In genomic region chr5:96219512-96219911, GRCm38 (mm10) we compare ENCODE assay signal across 23 mouse cellular contexts. TPM values are rescaled to one million over a fixed set of nuclear protein-coding genes. Genes with fewer than 3 reads are reported as not detected.
DNase-seq lines count a peak whose midpoint lies in the region; ATAC-seq and TF ChIP-seq lines count a peak whose summit lies in the region.
"Had no signal": no experiment of that assay in that cellular context is flagged by ENCODE, and none has a peak within 500 bp of the region (broad histone marks: within the 10 kb centered on the region; RNA-seq: fewer than 3 reads in every experiment).

No protein-coding gene starts in this region.

- H3K9ac ChIP-seq in hindbrain, embryonic 11.5 days (ENCODE audit: low read depth, low read length): no peak overlapping the region
- no peak overlapping the region for H3K9ac ChIP-seq in heart, embryonic 11.5 days (ENCODE audit: low read depth, low read length)
- H3K9ac ChIP-seq: embryonic facial prominence, embryonic 15.5 days; heart, embryonic 13.5 days; hindbrain, embryonic 13.5 days had no signal

- POLR2A ChIA-PET in Patski (lab: Charles Lee): interaction anchor here (0.6 to 1.1 kb wide), 3 partner anchors 12 to 118 kb away, joined by 3 read pairs; no protein-coding TSS in a partner anchor

- no peaks in the 10 kb centered on the region for H3K9me3 ChIP-seq in hindbrain, embryonic 11.5 days (ENCODE audit: control insufficient read depth, low read length)
- no peaks in the 10 kb centered on the region for H3K9me3 ChIP-seq in heart, embryonic 11.5 days (replicated peaks; ENCODE audit: control insufficient read depth, low read length)
- H3K9me3 ChIP-seq: embryonic facial prominence, embryonic 15.5 days; forebrain, embryonic 10.5 days; G1E; heart, embryonic 13.5 days; hindbrain, embryonic 13.5 days had no signal

- H3K4me2 ChIP-seq in hindbrain, embryonic 11.5 days (replicated peaks; ENCODE audit: low read depth, low read length): no peak overlapping the region
- H3K4me2 ChIP-seq in heart, embryonic 11.5 days: no peak overlapping the region
- H3K4me2 ChIP-seq: embryonic facial prominence, embryonic 15.5 days; heart, embryonic 13.5 days; hindbrain, embryonic 13.5 days had no signal

- H3K4me3 ChIP-seq in olfactory bulb, adult 2 months (ENCODE audit: insufficient read depth, low read depth, low read length): no peak overlapping the region
- no peak overlapping the region for H3K4me3 ChIP-seq in hindbrain, embryonic 11.5 days (ENCODE audit: low read depth, low read length)
- no peak overlapping the region for H3K4me3 ChIP-seq in heart, embryonic 11.5 days (ENCODE audit: low read depth, low read length)
- H3K4me3 ChIP-seq: embryonic facial prominence, embryonic 15.5 days; erythroblast, embryonic 14.5 days; forebrain, embryonic 10.5 days; gastrocnemius, adult 2 months; heart, embryonic 13.5 days; hindbrain, embryonic 13.5 days had no signal

- no peaks in the 10 kb centered on the region for H3K27me3 ChIP-seq in Patski
- no peaks in the 10 kb centered on the region for H3K27me3 ChIP-seq in hindbrain, embryonic 11.5 days (ENCODE audit: control insufficient read depth, insufficient read depth, low read length)
- H3K27me3 ChIP-seq in heart, embryonic 11.5 days (ENCODE audit: control insufficient read depth, insufficient read depth, low read length): no peaks in the 10 kb centered on the region
- H3K27me3 ChIP-seq: embryonic facial prominence, embryonic 15.5 days; heart, embryonic 13.5 days; hindbrain, embryonic 13.5 days had no signal

- 61% methylated on average over 4 of the region's 4 CpGs for WGBS in olfactory bulb, adult 2 months
- 86% methylated on average over 4 of the region's 4 CpGs for WGBS in hindbrain, embryonic 11.5 days
- 75% methylated on average over 4 of the region's 4 CpGs for WGBS in heart, embryonic 11.5 days (ENCODE audit: insufficient replicate concordance)

- no peak for TF ChIP-seq CTCF in Patski (IDR thresholded peaks at IDR 0.05)
- TF ChIP-seq CTCF in olfactory bulb, adult 2 months (IDR thresholded peaks at IDR 0.05; ENCODE audit: insufficient read depth, low read depth, low read length): no peak

- no peaks in the 10 kb centered on the region for H3K36me3 ChIP-seq in hindbrain, embryonic 11.5 days (ENCODE audit: control insufficient read depth, insufficient read depth, low read length)
- H3K36me3 ChIP-seq in heart, embryonic 11.5 days (ENCODE audit: control insufficient read depth, insufficient read depth, low read length): 0 out of 2 replicates have a peak, but pooled peaks cover 3% of the 10 kb centered on the region

- peak; percentile 43 for DNase-seq in CD4-positive helper T cell, adult 2 months (ENCODE audit: low read depth, low spot score)
- DNase-seq in Patski (ENCODE audit: low read depth, low spot score): peak; percentile 79
- no peak for DNase-seq in kidney, adult 11 months
- DNase-seq in hindbrain, embryonic 11.5 days (ENCODE audit: low spot score): no peak
- DNase-seq: adrenal gland, postnatal 10 days; B cell, adult 2 months; cerebellum, adult 11-12 months; cerebellum, adult 9-10 months; cerebellum, postnatal 25 days; gastrocnemius, adult 2 months; gastrocnemius, postnatal 25 days; heart, postnatal 36 days; kidney, adult 18-20 months had no signal

- CTCF ChIA-PET in Patski (lab: Charles Lee): interaction anchor here (1.0 to 1.3 kb wide), 2 partner anchors 9 to 12 kb away, joined by 3 read pairs; no protein-coding TSS in a partner anchor

- peaks cover 12% of the 10 kb centered on the region for H3K4me1 ChIP-seq in olfactory bulb, adult 2 months (ENCODE audit: control insufficient read depth, insufficient read depth, low read length)
- no peaks in the 10 kb centered on the region for H3K4me1 ChIP-seq in hindbrain, embryonic 11.5 days (replicated peaks; ENCODE audit: control insufficient read depth, insufficient read depth, low read length)
- H3K4me1 ChIP-seq in heart, embryonic 11.5 days (ENCODE audit: control insufficient read depth, insufficient read depth, low read length): peaks cover 12% of the 10 kb centered on the region; the same call in 1 of the 2 replicates

- in situ Hi-C loops in Patski (cut with MboI; ENCODE audit: low pct_unique_long_range_greater_than_20kb): no loop called here

- TF ChIP-seq POLR2A in olfactory bulb, adult 2 months (IDR thresholded peaks at IDR 0.05; ENCODE audit: insufficient read depth, low read depth, low read length): no peak

- ATAC-seq in CD4-positive, CD25-positive, alpha-beta regulatory T cell, adult 4 months: peak; percentile 82
- ATAC-seq in Patski: peak; percentile 24
- ATAC-seq in hindbrain, embryonic 11.5 days (ENCODE audit: low FRiP score): no peak
- no peak for ATAC-seq in heart, embryonic 11.5 days (replicated peaks; ENCODE audit: insufficient number of reproducible peaks, low FRiP score, low TSS enrichment)
- ATAC-seq: forebrain, embryonic 14.5 days had no signal

- peak overlapping the region; percentile 86 for H3K27ac ChIP-seq in olfactory bulb, adult 2 months (ENCODE audit: insufficient read depth, low read depth, low read length)
- H3K27ac ChIP-seq in hindbrain, embryonic 11.5 days (ENCODE audit: low read depth, low read length): no peak overlapping the region
- H3K27ac ChIP-seq in heart, embryonic 11.5 days (ENCODE audit: low read depth, low read length): no peak overlapping the region
- H3K27ac ChIP-seq: forebrain, embryonic 10.5 days; heart, embryonic 13.5 days; hindbrain, embryonic 13.5 days had no signal

RNA-seq across cellular contexts. Expression of gene Mrpl1, which starts 10.2 kb away (rescaled TPM):
- 10 to 100 TPM; 23.2 to 24.7 TPM for polyA plus RNA-seq in CD4-positive, CD25-positive, alpha-beta regulatory T cell, adult 4 months (2017; shearing (Covaris generic))
- 23.0 TPM for polyA plus RNA-seq in Patski (2021)
- not detected in 2 replicates for polyA plus RNA-seq in olfactory bulb, adult 2 months (2012; ENCODE audit: insufficient read depth, insufficient read length, low replicate concordance, missing spikeins)
- polyA plus RNA-seq in hindbrain, embryonic 11.5 days (2014; fragmentation: Nextera tagmentation; extraction: Ambion mirVana): 21.3 and 25.7 TPM in 2 replicates
- 22.4 and 24.3 TPM in 2 replicates for polyA plus RNA-seq in heart, embryonic 11.5 days (2014; fragmentation: Nextera tagmentation; extraction: Ambion mirVana)

RNA-seq across cellular contexts. Expression of gene Cnot6l, which starts 55.5 kb away (rescaled TPM):
- 10 to 100 TPM; 72.2 to 73.2 TPM for polyA plus RNA-seq in CD4-positive, CD25-positive, alpha-beta regulatory T cell, adult 4 months (2017; shearing (Covaris generic))
- polyA plus RNA-seq in Patski (2021): 29.3 TPM
- polyA plus RNA-seq in olfactory bulb, adult 2 months (2012; ENCODE audit: insufficient read depth, insufficient read length, low replicate concordance, missing spikeins): not detected in 2 replicates
- polyA plus RNA-seq in hindbrain, embryonic 11.5 days (2014; fragmentation: Nextera tagmentation; extraction: Ambion mirVana): 9.6 and 15.1 TPM in 2 replicates
- 11.3 and 13.2 TPM in 2 replicates for polyA plus RNA-seq in heart, embryonic 11.5 days (2014; fragmentation: Nextera tagmentation; extraction: Ambion mirVana)

Comparison
In these comparisons a context has a peak if more than half of its experiments do, and no peak if none do; other contexts are left out.
1. DNase-seq: peak in CD4-positive helper T cell, adult 2 months (single experiment) and Patski (single experiment); none in kidney, adult 11 months (single experiment) and hindbrain, embryonic 11.5 days (single experiment).
2. ATAC-seq: peak in CD4-positive, CD25-positive, alpha-beta regulatory T cell, adult 4 months (single experiment) and Patski (single experiment); none in hindbrain, embryonic 11.5 days (single experiment) and heart, embryonic 11.5 days (single experiment).
3. RNA of gene Mrpl1, which starts 10.2 kb away (polyA plus RNA-seq): 23.2 to 24.7 TPM in CD4-positive, CD25-positive, alpha-beta regulatory T cell, adult 4 months, 22.4 to 24.3 TPM in heart, embryonic 11.5 days, 23.0 TPM in Patski (single experiment) and 21.3 to 25.7 TPM in hindbrain, embryonic 11.5 days; not detected in olfactory bulb, adult 2 months; every median in the first group is over 10 times any median in the second.
4. RNA of gene Cnot6l, which starts 55.5 kb away (polyA plus RNA-seq): 72.2 to 73.2 TPM in CD4-positive, CD25-positive, alpha-beta regulatory T cell, adult 4 months, 29.3 TPM in Patski (single experiment), 9.6 to 15.1 TPM in hindbrain, embryonic 11.5 days and 11.3 to 13.2 TPM in heart, embryonic 11.5 days; not detected in olfactory bulb, adult 2 months; every median in the first group is over 10 times any median in the second.